Mouse (Mus musculus) R1 (cell line): ENCODE results near the gene Dnm1.
A peak's percentile ranks its signal among the peaks of the same experiment; 100 is the strongest.
"Not testable (repeated sequence)": the region's sequence is repeated elsewhere in the genome, so short reads cannot be mapped to it uniquely, and the experiment has no call there.

ENCODE experiments used
- DNase-seq: peaks from one replicate; pipeline ENCODE4 v3.0.0-alpha.2; 2018; ENCODE audit warnings: low read depth, low spot score

Dnm1 gene

DNA sequence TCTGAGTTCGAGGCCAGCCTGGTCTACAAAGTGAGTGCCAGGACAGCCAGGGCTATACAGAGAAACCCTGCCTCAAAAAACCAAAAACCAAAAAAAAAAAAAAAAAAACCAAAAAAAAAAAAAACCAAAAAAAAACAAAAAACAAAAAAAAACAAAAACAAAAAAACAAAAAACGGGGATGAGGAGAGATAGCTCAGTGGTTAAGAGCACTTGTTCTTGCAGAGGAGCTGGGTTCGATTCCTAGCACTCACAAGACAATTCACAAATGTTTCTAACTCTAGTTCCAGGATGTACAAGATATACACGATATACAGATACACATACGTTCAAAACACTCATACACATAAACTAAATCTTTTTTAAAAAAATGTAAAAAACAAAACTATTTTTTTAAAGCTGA lies 9.1 kb upstream of the Dnm1 start:
- DNase-seq, result not testable (repeated sequence)

GRCm38 (mm10) chr2:32361437-32361836 lies 8.3 kb upstream of the Dnm1 start:
- DNase-seq, result peak; percentile 53

DNA sequence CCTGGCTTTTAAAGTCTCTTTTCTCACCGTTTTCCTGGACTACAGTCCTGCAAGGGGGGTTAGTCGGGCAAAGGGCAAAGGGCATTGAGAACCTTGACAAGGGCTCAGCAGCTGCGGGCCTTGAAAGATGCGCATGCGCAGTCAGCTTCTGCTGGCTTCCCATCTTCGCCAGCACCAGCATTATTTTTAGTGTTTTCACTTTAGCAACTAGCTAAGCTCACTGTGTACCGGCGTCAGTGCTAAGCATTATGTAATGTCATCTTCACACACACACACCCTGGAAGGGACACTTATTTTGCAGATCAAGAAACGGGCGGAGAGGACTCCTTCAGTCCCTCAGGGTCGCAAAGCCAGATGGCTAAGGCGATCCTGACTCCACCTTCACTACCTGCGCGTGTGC lies 7.6 kb upstream of the Dnm1 start:
- DNase-seq, result peak; percentile 67

- no peak for DNase-seq
These were observed 5.2 kb upstream of the Dnm1 start for GRCm38 (mm10) chr2:32358381-32358780.

GRCm38 (mm10) chr2:32357710-32358109 lies 4.6 kb upstream of the Dnm1 start:
- DNase-seq, result no peak

DNA sequence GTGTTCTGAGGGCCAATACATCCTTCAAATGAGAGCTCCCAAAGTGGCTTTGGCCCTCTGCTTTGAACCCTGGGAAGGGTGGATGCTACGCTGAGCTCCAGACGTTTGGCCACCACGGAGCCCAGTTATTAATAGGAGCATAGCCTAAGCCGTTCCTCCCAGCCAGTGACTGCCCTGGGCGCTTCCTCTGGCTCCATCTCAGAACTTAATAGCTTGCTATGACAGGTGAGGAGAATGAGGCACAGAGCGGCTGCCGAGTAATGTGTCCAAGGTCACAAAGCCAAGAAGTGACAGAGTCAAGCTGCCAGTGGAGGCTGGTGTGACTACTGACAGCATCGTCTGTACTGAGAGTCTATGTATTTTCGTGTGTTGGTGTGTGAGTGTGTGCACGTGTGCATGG lies 3.1 kb upstream of the Dnm1 start:
- DNase-seq, result no peak

GRCm38 (mm10) chr2:32354336-32354895 lies 1.3 kb upstream of the Dnm1 start:
- DNase-seq, result no peak

DNA sequence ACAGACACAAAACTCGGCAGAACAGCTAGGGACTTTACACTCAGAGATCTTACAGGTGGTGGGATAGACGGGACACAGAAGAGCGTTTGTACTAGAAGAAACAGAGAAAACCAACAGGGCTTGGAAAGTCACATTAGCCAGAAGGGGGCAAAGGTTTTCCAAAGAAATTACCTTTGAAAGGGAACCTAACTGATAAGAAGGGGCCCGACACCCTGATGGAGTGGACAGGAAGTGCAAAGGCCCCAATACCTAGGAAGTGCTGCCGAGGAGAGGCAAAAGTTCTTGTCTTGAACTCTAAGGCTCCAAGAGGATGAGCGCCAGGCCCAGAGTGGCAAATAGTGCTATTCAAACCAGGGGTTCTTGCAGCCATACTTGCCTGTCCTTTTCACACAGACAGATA lies 698 bp upstream of the Dnm1 start:
- no peak for DNase-seq

DNA sequence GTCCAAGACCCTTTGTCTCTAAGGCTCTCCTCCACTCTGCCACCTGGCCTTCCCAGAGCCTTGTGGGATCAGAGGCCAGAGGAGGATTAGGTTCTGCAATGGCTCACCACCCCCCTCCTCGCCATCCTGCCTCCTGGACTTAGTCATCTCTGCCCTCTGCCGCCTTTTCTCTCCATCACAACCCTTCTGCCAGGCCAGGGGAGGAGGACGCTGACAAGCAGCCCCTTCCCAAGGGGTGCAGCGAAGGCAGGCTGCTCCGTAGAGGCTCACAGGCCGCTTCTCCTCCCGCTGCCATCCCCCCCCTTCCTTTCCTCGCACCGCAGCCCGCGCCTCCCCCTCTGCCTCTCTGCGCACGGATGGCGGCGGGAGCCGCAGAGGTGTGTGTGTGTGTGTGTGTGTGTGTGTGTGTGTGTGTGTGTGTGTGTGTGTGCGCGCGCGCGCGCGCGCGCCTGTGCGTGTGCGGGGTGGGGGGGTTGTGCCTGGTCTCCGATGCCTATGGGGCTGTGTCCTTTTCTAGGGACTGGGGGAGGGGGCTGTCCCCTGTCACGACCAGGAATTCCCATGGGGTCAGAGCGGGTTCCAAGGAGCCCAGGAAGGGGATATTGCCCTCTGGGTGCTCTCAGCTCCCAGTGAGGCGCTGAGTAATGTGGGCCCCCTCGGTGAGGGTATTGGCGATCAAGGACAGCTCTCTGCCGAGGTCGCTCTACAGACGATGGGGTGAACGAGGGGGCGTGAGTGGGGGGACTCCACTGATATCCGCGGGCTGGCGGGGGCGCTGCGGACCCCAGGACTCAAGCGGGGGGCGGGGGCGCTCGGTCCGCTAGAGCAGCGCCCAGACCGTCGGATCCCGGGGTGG lies 759 bp downstream of the Dnm1 start, which contains the start of gene Ciz1:
TSS of gene Ciz1 (plus strand) at position 177 of the 856 bp plus-strand sequence.
- DNase-seq, result peak; percentile 24

GRCm38 (mm10) chr2:32351471-32351961 lies 1.6 kb downstream of the Dnm1 start:
- DNase-seq, result no peak

- peak; percentile 28 for DNase-seq
These were observed 2.6 kb downstream of the Dnm1 start for GRCm38 (mm10) chr2:32350471-32351051.

DNA sequence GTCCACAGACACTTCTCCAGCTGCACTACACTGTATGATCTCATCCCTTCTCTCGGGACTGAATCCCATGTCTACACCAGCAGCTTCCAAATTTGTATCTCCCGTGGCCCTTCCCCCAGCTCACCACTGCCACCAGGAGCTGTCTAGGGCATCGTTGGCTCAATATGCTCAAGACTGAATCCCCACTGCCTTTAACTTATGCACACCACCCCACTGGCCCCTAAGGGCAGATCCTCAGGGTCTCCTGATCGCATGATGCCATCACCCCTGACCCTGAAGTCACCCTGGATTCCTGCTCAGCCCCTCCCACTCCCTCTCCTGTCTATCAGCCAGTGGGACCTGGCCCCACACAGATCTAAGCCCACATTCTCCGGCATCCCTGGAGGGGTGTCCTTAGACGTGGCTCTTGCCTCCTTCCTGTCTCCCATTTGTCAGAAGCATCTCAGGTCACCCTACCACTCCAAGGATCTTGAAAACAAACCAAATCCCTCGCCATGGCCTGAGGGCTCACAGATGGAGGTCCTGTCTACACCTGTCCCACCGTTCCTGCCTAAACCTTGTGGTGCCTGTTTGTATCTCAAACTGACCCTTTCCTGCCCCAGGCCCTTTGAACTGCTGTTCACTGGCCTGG lies 3.4 kb downstream of the Dnm1 start:
- no peak for DNase-seq

GRCm38 (mm10) chr2:32348311-32348710 lies 4.8 kb downstream of the Dnm1 start:
- DNase-seq, result no peak

- DNase-seq, result no peak
These were observed 6.1 kb downstream of the Dnm1 start for GRCm38 (mm10) chr2:32347019-32347418.

DNA sequence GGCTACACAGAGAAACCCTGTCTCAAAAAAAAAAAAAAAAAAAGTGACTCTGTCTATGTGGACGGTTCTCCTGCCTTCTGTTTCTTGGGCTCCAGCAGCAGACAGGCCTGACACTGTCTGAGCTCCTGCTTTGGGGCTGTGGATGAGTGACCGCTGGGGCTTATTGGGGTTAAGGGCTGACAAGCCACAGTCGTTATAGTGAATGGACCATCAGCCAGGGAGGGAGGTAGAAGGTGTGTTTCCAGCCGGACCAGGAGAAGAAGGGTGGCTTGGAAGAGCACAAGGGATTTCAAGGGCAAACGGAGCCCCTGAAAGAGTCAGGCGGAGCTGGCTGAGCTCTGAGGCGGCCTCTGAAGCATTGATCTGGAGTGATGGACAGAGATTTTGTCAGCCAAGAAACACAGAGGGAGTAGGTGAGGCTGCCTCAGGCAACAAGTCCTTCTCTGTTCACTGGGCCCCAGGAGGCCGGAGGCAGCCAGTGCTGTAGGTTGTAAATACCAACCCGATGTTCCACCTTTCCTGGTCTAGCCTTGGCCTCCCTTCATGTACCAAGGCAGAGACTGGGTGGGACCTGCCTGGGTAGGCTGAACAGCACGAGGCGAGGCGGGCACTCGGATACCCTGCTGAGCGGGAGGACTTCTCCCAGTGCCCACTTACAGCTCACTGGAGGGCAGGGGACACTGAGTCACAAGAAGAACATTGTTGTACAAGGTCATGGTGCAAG lies 8.4 kb downstream of the Dnm1 start:
- no peak for DNase-seq

GRCm38 (mm10) chr2:32344056-32344455 lies 9.1 kb downstream of the Dnm1 start:
- no peak for DNase-seq

- no peak for DNase-seq
These were observed 9.8 kb downstream of the Dnm1 start for GRCm38 (mm10) chr2:32343351-32343671.

DNA sequence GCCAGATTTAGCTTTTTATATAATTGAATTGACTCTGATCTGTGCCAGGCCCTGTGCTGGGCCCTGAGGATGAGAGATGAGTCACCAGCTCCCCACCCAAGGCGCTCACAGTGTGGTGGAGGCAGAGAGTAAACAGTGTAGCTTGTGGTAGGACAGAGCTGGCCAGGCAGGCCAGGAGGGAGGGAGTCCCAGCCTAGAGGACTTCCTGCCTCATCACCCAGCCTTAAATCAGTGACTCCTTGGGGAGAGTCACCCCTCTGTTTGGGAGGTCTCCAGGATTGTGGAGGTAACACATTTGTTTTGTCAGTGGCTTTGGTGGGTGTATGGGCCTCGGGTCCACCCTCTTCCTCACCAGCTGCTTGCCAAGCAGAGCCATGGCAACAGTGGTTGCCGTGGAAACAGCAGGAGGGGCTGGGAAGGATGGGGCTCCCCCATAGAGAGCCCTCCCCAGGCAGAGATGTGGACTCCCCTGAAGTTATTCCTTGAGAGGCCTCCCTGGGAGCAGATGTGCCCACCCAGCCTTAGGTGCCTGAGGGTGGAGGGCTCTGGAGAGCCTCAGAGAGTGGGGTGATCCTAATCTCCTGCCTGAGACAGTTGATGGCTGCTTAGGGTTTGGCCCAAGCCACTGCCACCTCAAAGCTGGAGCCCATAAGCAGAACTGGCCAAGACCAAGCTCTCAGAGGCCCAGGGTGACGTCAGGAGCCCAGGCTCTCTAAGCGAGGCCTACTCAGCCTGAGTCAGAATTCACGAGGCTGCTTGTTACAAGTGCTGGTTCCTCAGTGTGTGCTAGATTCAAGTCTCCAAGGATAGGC lies 10.4 kb downstream of the Dnm1 start:
- DNase-seq, result no peak

GRCm38 (mm10) chr2:32342039-32342438 lies 11.1 kb downstream of the Dnm1 start:
- DNase-seq, result no peak

GRCm38 (mm10) chr2:32341634-32341939 lies 11.6 kb downstream of the Dnm1 start:
- no peak for DNase-seq
